Mouse (Mus musculus) forebrain, embryonic 11.5 days (tissue): ENCODE data around the gene Cebpz. TPM values are rescaled to one million over a fixed set of nuclear protein-coding genes. Genes with fewer than 3 reads are reported as not detected.

Experiments used
- ATAC-seq: fragments of 200-750 bp; cut with Nextera tagmentation; replicated peaks from 2 replicates; pipeline ENCODE4 v1.8.0; 2017; ENCODE audit warnings: moderate TSS enrichment; ENCODE audit not compliant: low FRiP score
- DNase-seq: peaks from one replicate; pipeline ENCODE4 v3.0.0-alpha.2; 2017; ENCODE audit warnings: low spot score
- H3K27ac ChIP-seq: fragments of 300-500 bp; sonication (generic); 2 replicates; pipeline ENCODE4 v1.5.1; 2014; ENCODE audit warnings: low read depth, low read length
- H3K27me3 ChIP-seq: fragments of 300-500 bp; sonication (generic); 2 replicates; pipeline ENCODE4 v1.6.1; 2014; ENCODE audit warnings: mild to moderate bottlenecking, low read length, mixed read lengths; ENCODE audit not compliant: control insufficient read depth, insufficient read depth
- H3K36me3 ChIP-seq: fragments of 300-500 bp; sonication (generic); 2 replicates; pipeline ENCODE4 v1.6.1; 2014; ENCODE audit warnings: mild to moderate bottlenecking, low read length, moderate library complexity, mixed read lengths; ENCODE audit not compliant: control insufficient read depth, insufficient read depth
- H3K4me1 ChIP-seq: fragments of 300-500 bp; sonication (generic); replicated peaks from 2 replicates; pipeline ENCODE4 v1.6.1; 2014; ENCODE audit warnings: low read length, mixed read lengths; ENCODE audit not compliant: control insufficient read depth, insufficient read depth
- H3K4me2 ChIP-seq: fragments of 300-500 bp; sonication (generic); 2 replicates; pipeline ENCODE4 v1.6.1; 2014; ENCODE audit warnings: low read depth, mild to moderate bottlenecking, low read length, moderate library complexity, mixed read lengths; ENCODE audit not compliant: severe bottlenecking
- H3K4me3 ChIP-seq: fragments of 300-500 bp; sonication (generic); 2 replicates; pipeline ENCODE4 v1.5.1; 2014; ENCODE audit warnings: low read depth, low read length
- H3K9ac ChIP-seq: fragments of 300-500 bp; sonication (generic); 2 replicates; pipeline ENCODE4 v1.6.1; 2014; ENCODE audit warnings: low read length
- H3K9me3 ChIP-seq: fragments of 300-500 bp; sonication (generic); 2 replicates; pipeline ENCODE4 v1.6.1; 2016; ENCODE audit warnings: low read length, mixed read lengths; ENCODE audit not compliant: control insufficient read depth
- WGBS: fragments of 180-500 bp; shearing (Covaris S2); extraction: QIAGEN DNeasy Blood & Tissue Kit; methylation state at CpG from one replicate; pipeline ENCODE4 v1.1.7; 2014; 5-methylcytosine and 5-hydroxymethylcytosine counted together
- polyA plus RNA-seq: library from polyadenylated mRNA; unstranded; fragments of >200 nt; fragmentation: Nextera tagmentation; extraction: Ambion mirVana; gene quantifications from 2 replicates; pipeline ENCODE4 v1.2.1, GENCODE M21; 2014

Gene Cebpz
- polyA plus RNA-seq, 1 experiment from 2014 or later = 57.6 TPM

- Histone ChIP-seq H3K9me3 (no peaks in the 10 kb centered on the region), H3K4me3 (no peak overlapping the region), H3K4me2 (no peak overlapping the region), H3K27ac (no peak overlapping the region), H3K4me1 (no peaks in the 10 kb centered on the region), H3K27me3 (no peaks in the 10 kb centered on the region), H3K36me3 (peaks cover 2% of the 10 kb centered on the region; the same call in 1 of the 2 replicates), H3K9ac (no peak overlapping the region)
- ATAC-seq = no peak
- DNase-seq = no peak
- 90% methylated on average over 5 of the region's 5 CpGs for WGBS
Observed at GRCm38 (mm10) chr17:78952070-78952469, 15.2 kb upstream of the Cebpz start.

- ATAC-seq (no peak), DNase-seq (no peak)
- Histone ChIP-seq H3K4me2 (no peak overlapping the region), H3K9me3 (no peaks in the 10 kb centered on the region), H3K9ac (no peak overlapping the region), H3K27ac (no peak overlapping the region), H3K4me3 (no peak overlapping the region), H3K36me3 (peaks cover 2% of the 10 kb centered on the region; the same call in 1 of the 2 replicates), H3K4me1 (no peaks in the 10 kb centered on the region), H3K27me3 (no peaks in the 10 kb centered on the region)
- 97% methylated on average over 5 of the region's 5 CpGs for WGBS
Observed at GRCm38 (mm10) chr17:78951225-78951624, 14.4 kb upstream of the Cebpz start.

GRCm38 (mm10) chr17:78942579-78942978 is 5.7 kb upstream of the Cebpz start:
- H3K4me1 ChIP-seq = 0 out of 2 replicates have a peak, but pooled peaks cover under 1% of the 10 kb centered on the region
- no peak overlapping the region for H3K4me2 ChIP-seq
- ATAC-seq (no peak), DNase-seq (no peak)
- WGBS = 61% methylated on average over 11 of the region's 11 CpGs
- H3K9ac ChIP-seq = no peak overlapping the region
- H3K9me3 ChIP-seq = no peaks in the 10 kb centered on the region
- H3K27ac ChIP-seq = no peak overlapping the region
- no peak overlapping the region for H3K4me3 ChIP-seq
- no peaks in the 10 kb centered on the region; the same call in 1 of the 2 replicates for H3K36me3 ChIP-seq
- H3K27me3 ChIP-seq = no peaks in the 10 kb centered on the region

- Histone ChIP-seq H3K9ac (no peak overlapping the region), H3K4me1 (0 out of 2 replicates have a peak, but pooled peaks cover 5% of the 10 kb centered on the region)
- WGBS = 98% methylated on average over 4 of the region's 4 CpGs
Observed at GRCm38 (mm10) chr17:78938927-78939326, 2.1 kb upstream of the Cebpz start.

GRCm38 (mm10) chr17:78937229-78937853 is 475 bp upstream of the Cebpz start:
- no peak for DNase-seq
- Histone ChIP-seq H3K27ac (peak overlapping the region; percentile 4; the same call in 1 of the 2 replicates), H3K9me3 (no peaks in the 10 kb centered on the region), H3K4me3 (peak overlapping the region; percentile 49), H3K4me2 (peak overlapping the region; percentile 70), H3K9ac (peak overlapping the region; percentile 62), H3K36me3 (no peaks in the 10 kb centered on the region), H3K4me1 (0 out of 2 replicates have a peak, but pooled peaks cover 5% of the 10 kb centered on the region), H3K27me3 (no peaks in the 10 kb centered on the region)
- 9% methylated on average over 26 of the region's 26 CpGs for WGBS
- no peak; the same call in 1 of the 2 replicates for ATAC-seq

More at GRCm38 (mm10) chr17:78938927-78939326, 2.1 kb upstream of the Cebpz start:
- H3K4me2 ChIP-seq = no peak overlapping the region
- ATAC-seq (no peak), DNase-seq (no peak)
- H3K4me3 ChIP-seq = no peak overlapping the region
- no peaks in the 10 kb centered on the region for H3K9me3 ChIP-seq
- no peaks in the 10 kb centered on the region for H3K36me3 ChIP-seq
- H3K27ac ChIP-seq = no peak overlapping the region
- H3K27me3 ChIP-seq = no peaks in the 10 kb centered on the region

GRCm38 (mm10) chr17:78935857-78936256 is 1.0 kb downstream of the Cebpz start:
- H3K27me3 ChIP-seq = no peaks in the 10 kb centered on the region
- peak overlapping the region; percentile 62; the same call in 1 of the 2 replicates for H3K9ac ChIP-seq
- H3K27ac ChIP-seq = no peak overlapping the region
- H3K9me3 ChIP-seq = no peaks in the 10 kb centered on the region
- DNase-seq (no peak), ATAC-seq (no peak)
- H3K4me1 ChIP-seq = 0 out of 2 replicates have a peak, but pooled peaks cover 5% of the 10 kb centered on the region
- peak overlapping the region; percentile 70 for H3K4me2 ChIP-seq
- H3K36me3 ChIP-seq = no peaks in the 10 kb centered on the region; the same call in 1 of the 2 replicates
- H3K4me3 ChIP-seq = peak overlapping the region; percentile 49
- 84% methylated on average over 2 of the region's 2 CpGs for WGBS

GRCm38 (mm10) chr17:78917696-78918095 is 19.2 kb downstream of the Cebpz start:
- Histone ChIP-seq H3K4me2 (0 out of 2 replicates have a peak overlapping the region, but pooled peaks have one; percentile 15), H3K9ac (no peak overlapping the region), H3K27ac (no peak overlapping the region), H3K36me3 (peaks cover 8% of the 10 kb centered on the region), H3K4me1 (no peaks in the 10 kb centered on the region; the same call in 1 of the 2 replicates), H3K27me3 (no peaks in the 10 kb centered on the region), H3K9me3 (no peaks in the 10 kb centered on the region), H3K4me3 (no peak overlapping the region)
- WGBS = 40% methylated on average over 6 of the region's 6 CpGs
- ATAC-seq (no peak), DNase-seq (no peak)

GRCm38 (mm10) chr17:78916899-78917298 is 20.0 kb downstream of the Cebpz start:
- Histone ChIP-seq H3K27ac (peak overlapping the region; percentile 58), H3K4me1 (no peaks in the 10 kb centered on the region; the same call in 1 of the 2 replicates), H3K9ac (peak overlapping the region; percentile 67), H3K4me2 (peak overlapping the region; percentile 65), H3K9me3 (no peaks in the 10 kb centered on the region), H3K4me3 (peak overlapping the region; percentile 63), H3K36me3 (peaks cover 7% of the 10 kb centered on the region), H3K27me3 (no peaks in the 10 kb centered on the region)
- WGBS = 5% methylated on average over 11 of the region's 11 CpGs
- DNase-seq (no peak), ATAC-seq (peak; percentile 14)
